Mouse (Mus musculus): ENCODE measurements at regions not wholly inside any gene's neighbourhood (a gene's known extent, or its start where the extent isn't known, plus 50 kb on each side); places are given as distances from the start of the nearest gene placed in this dataset.

GRCm38 (mm10) chr2:75138746-75139060, 313.1 kb downstream of the Mtx2 start:
- TF ChIP-seq CTCF (IDR thresholded peaks at IDR 0.05; ENCODE audit: extremely low read depth, insufficient read depth, low read length) (no peak), POLR2A (IDR thresholded peaks at IDR 0.05; ENCODE audit: extremely low read depth, insufficient read depth, low read length) (no peak)
